Mouse (Mus musculus): ENCODE results near the gene Stag1. TPM values are rescaled to one million over a fixed set of nuclear protein-coding genes. Genes with fewer than 3 reads are reported as not detected.

The Stag1 gene
- 10 to 100 TPM; 26.2 to 26.5 TPM for total RNA-seq (2021)

- no peak for DNase-seq
- intact Hi-C loops (cut with DNase I) = no loop called here
Observed at GRCm38 (mm10) chr9:100597546-100597945, at the start of gene Stag1. TSS of gene Stag1 (plus strand) at chr9:100597798.

DNA sequence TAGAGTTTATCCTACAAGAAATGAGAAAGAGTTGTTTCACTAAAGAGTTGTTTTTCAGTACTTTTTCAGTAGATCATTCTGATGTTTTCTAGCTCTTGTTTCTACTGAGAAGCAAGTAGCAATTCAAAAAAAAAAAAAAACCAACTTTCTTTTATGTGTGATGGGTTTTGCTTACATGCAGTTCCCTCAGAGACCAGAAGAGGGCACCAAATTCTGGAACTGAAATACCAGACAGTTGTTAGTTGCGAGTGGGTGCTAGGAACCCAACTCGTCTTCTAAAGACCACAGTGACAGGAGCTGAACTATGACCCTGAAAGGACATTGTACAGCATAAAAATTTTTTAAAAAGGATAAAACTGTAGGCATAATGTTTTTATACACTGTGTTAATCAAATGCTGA, 49.3 kb upstream of the Stag1 start:
- DNase-seq = peak in 1 of 2 experiments; percentile 26
- intact Hi-C loops (cut with DNase I) = loop anchor here (5.0 to 10.0 kb wide), 3 partner anchors 41 to 606 kb away; partner anchors contain the start of gene Msl2

- no peak for DNase-seq
- intact Hi-C loops (cut with DNase I) = no loop called here
Observed at GRCm38 (mm10) chr9:100555686-100556085, 41.9 kb upstream of the Stag1 start.

- intact Hi-C loops (cut with DNase I) = no loop called here
- DNase-seq = no peak
Observed at GRCm38 (mm10) chr9:100558023-100558573, 39.5 kb upstream of the Stag1 start.

DNA sequence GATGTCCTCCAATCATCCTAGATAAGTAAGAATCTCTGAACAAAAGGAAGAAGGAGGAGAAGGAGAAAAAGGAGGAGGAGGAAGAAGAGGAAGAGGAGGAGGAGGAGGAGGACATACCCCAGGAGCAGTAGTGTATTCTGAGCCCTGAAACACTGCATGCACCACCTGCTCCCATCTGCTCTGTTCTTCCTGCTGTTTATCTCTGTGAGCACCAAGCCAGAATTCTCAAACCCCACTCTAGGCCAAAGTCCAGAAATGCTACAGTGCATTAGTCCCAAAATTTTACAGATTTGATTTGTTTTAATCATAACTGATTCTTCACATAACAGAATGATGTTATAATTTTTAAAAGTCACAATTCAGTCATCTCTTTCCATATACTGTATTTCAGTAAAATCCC, 38.6 kb upstream of the Stag1 start:
- DNase-seq = no peak
- intact Hi-C loops (cut with DNase I) = no loop called here

GRCm38 (mm10) chr9:100560251-100560890, 37.2 kb upstream of the Stag1 start:
- no peak for DNase-seq
- intact Hi-C loops (cut with DNase I) = no loop called here

DNA sequence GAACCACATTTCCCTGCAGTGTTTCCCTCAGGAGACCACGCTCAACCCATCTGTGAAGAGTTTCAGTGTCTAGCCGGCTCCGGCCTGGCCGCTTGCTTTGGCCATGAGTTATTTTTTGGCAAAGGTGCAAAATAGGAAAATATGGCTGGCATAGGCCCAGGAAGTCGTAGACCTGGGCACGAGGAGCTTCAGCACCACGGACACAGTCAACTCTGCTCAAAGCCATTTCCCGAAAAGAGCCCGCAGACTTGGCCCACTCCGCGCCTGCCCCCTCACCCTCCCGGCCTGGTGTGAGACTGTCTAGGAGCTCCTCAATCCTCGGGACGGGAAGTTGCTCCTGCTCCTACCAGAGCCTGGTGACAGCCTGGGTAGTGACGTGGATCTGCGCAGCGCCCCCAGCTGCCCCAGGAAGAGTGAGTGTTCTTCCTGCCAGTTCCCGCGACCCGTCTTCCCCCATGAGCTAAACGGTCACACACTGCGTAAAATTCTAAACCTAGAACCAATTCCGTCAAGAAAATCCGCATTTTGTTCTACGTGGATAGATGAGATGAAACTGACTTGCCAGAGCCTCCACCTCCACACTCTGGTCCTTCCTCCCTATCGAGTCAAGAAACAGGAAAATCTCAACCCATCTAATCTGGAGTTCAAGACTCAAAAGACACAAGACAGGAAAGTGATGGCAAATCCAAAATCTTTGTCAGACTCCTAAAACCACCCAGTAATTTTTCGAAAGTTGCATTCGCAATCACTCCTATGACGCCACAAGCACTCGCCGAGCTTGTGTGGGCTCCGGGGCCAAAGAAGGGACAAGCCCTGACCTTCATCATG, 27.6 kb upstream of the Stag1 start:
- DNase-seq = peak; percentile 40 to 41
- intact Hi-C loops (cut with DNase I) = loop anchor here (2.0 kb wide), 1 partner anchor 73 kb away; no protein-coding TSS in a partner anchor

GRCm38 (mm10) chr9:100570626-100571233, 26.9 kb upstream of the Stag1 start, which contains the start of gene Slc35g2:
TSS of gene Slc35g2 (minus strand) at chr9:100571090.
- intact Hi-C loops (cut with DNase I) = loop anchor here (2.0 kb wide), 1 partner anchor 72 kb away; no protein-coding TSS in a partner anchor
- DNase-seq = peak; percentile 24 to 41

DNA sequence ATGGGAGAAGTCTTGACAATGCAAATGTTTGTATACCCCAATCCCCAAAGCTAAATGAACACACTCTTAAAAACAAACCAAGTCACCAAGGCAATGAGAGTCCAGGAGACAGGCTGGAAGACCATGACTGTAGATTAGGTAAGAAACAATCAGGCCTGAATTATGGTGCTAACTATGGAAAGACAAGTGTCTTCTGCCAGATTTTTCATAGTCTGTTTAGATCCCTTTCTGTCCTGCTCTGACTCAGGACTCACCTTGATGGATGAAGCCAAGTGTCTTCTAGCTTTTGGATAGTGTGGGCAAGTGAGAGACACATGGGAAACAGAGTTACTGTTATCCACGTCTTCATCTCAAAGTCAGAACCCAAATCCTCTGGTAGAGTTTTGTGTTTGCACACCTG, 26.1 kb upstream of the Stag1 start:
- DNase-seq = no peak
- intact Hi-C loops (cut with DNase I) = loop anchor here (2.0 kb wide), 1 partner anchor 71 kb away; no protein-coding TSS in a partner anchor

- DNase-seq = no peak
- intact Hi-C loops (cut with DNase I) = no loop called here
Observed at GRCm38 (mm10) chr9:100573300-100573699, 24.3 kb upstream of the Stag1 start.

DNA sequence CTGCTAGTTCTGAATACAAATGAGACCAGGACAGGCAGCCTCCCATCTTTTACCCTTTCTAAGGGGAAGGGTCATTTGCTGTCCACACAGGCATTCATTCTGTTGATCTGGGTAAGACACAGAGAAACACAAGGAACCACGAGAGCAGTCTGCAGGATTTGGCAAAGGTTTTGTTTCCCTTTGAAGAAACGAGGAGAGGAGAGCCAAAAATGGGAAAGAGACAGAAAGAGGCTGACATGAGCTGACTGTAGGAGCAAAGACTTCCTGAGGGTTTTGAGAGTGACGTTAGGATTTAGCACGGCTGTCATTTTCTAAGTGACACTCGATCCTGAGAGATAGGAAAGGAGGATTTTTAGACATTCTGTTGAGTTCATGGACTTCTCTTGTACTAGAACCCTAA, 23.7 kb upstream of the Stag1 start:
- intact Hi-C loops (cut with DNase I) = no loop called here
- DNase-seq = no peak

DNA sequence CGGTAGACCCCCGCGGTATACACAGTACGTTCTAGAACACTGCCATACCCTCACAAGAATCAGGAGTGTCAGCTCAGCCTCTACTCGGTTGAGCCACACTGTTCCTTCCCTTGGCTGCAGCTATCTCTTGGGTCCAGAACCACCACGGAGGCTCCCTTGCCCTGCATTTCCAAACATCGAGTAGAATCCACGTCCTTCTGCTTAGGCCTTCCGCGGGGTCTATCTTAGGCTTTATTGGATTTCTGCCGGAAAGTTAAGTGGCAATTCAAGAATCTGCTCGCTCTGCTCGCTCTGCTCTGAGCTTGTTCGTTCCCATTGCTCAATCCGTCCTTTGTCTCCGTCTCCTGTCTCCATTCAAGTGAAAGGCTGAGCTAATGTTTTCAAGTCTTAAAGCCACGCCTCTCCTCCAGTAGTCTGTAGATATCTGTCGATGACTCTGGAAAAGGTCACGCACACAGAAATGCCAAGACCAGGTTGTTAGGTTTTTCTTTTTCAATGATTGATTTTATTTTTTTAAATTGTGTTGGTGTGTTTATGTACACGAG, 17.3 kb upstream of the Stag1 start:
- intact Hi-C loops (cut with DNase I) = no loop called here
- no peak for DNase-seq

GRCm38 (mm10) chr9:100581543-100582492, 15.8 kb upstream of the Stag1 start:
- intact Hi-C loops (cut with DNase I) = no loop called here
- DNase-seq = peak; percentile 35 to 43

GRCm38 (mm10) chr9:100582883-100583575, 14.6 kb upstream of the Stag1 start:
- intact Hi-C loops (cut with DNase I) = no loop called here
- no peak for DNase-seq

DNA sequence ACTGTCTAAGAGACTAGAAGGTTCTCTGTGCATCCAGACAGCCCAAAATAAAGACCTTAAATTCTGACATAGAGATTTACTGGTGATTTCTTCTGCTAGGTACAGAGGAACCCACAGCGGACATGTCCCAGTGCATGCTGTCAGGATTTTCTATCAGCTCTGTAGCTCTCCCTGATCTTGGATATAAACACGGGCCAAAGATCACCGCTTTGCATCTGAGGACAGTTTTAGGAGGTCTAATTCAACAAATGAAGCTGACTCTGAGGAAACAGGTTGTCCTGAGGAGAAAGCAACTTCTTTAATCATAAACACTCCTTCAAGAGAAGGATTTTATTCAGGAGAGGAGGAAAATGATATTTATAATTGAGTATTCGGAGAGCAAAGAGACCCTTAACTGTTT, 13.6 kb upstream of the Stag1 start:
- intact Hi-C loops (cut with DNase I) = no loop called here
- DNase-seq = no peak

DNA sequence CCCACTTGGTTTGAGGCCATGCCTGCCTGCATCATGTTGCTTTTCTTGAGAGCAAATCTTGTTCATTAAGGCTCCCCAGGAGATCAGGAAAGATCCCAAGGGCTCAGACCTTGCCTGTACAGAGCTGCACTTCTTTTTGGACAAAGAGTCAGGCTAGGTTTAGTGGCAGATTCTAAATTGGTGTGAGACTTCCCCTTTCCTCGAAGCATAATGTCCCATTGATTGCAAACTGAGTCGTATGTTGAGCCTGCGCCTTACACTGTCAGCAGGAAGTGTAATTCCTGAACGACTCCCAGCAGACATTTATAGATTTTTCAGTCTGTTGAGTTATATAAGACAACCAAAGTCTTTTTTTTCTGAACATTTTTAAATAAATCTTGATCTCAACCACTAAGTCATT, 7.1 kb upstream of the Stag1 start:
- DNase-seq = no peak
- intact Hi-C loops (cut with DNase I) = no loop called here

DNA sequence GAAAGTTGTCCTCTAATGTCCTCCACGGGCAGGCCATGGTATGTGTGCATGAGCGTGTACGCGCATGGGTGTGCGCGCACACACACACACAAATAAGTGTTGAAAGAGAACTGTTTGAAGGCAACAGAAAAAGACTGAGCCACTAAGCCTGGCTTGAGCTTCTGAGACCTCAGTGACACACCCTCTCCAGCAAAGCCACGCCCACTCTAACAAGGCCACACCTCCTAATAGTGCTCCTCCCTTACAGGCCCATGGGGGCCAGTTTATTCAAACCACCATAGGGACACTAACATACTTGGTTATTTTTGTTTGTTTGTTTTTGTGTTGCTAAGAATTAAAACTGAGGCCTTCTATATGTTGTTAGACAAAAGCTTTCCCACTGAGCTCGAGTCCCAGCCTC, 1.3 kb upstream of the Stag1 start:
- intact Hi-C loops (cut with DNase I) = no loop called here
- no peak for DNase-seq

DNA sequence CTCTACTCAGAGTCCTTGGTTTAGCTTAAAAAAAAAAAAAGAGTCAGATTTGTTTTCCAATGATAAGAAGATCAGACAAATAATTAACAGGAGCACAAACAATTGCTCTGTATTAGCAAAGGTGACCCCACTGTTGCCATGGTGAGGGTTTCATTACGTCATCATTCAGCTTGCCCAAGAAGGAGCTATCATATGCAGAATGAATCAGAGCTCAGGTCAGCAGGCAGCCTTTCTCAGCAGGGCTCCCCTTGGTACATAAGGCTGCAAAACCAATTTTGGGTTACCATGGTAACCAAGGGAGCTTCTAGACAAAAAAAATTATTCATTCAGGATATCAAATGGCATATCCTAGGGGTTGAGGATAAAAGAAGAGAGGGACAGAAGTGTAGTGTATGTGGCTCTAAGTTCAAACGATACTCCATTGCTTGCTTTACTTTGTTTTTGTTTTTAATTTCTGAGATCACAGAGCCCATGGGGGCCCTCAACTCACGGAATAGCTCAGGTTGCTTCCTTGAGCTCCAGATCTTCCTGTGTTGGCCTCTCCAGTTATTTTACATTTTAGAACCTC, 2.2 kb downstream of the Stag1 start:
- no peak for DNase-seq
- intact Hi-C loops (cut with DNase I) = no loop called here

DNA sequence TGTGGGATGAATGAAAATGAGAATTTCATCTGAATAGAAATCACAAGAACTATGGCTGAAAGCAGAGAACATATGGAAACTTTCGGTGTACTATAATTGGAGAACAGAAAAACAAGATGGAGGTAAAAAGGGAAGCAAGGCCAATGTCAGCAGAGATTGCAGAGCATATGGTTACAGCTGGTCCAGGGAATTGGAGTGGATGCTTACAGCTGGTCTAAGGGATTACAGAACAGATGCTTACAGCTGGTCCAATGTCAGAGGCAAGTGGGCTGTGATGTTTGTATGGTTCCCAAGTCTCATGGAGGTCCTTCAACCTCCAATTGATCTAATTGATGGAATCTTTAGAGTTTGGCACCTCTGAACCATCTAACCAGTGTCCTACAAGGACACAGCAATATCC, 4.5 kb downstream of the Stag1 start:
- no peak for DNase-seq
- intact Hi-C loops (cut with DNase I) = no loop called here

Measured in heart, postnatal 36 days (tissue).